Mouse (Mus musculus) liver, embryonic 14.5 days (tissue): ENCODE data around the gene Gucy2d. TPM values are rescaled to one million over a fixed set of nuclear protein-coding genes. Genes with fewer than 3 reads are reported as not detected.

Source experiments
- ATAC-seq: fragments of 200-750 bp; cut with Nextera tagmentation; 2 replicates; pipeline ENCODE4 v1.8.0; 2017; ENCODE audit warnings: moderate number of reproducible peaks, mild to moderate bottlenecking, moderate library complexity; ENCODE audit not compliant: insufficient read depth
- DNase-seq, 3 experiments: peaks; one replicate each; pipeline ENCODE4 v3.0.0-alpha.2; 2012 to 2013; ENCODE audit warnings: low read depth in 3 of 3, low spot score in 3 of 3
- H3K27ac ChIP-seq: fragments of 300-500 bp; sonication (generic); 2 replicates; pipeline ENCODE4 v1.5.1; 2014; ENCODE audit warnings: moderate library complexity, mild to moderate bottlenecking, control low read depth, inconsistent platforms
- H3K27me3 ChIP-seq: fragments of 300-500 bp; sonication (generic); 2 replicates; pipeline ENCODE4 v1.6.1; 2014; ENCODE audit warnings: mild to moderate bottlenecking, low read length, moderate library complexity; ENCODE audit not compliant: control insufficient read depth, insufficient read depth
- H3K36me3 ChIP-seq: fragments of 300-500 bp; sonication (generic); replicated peaks from 2 replicates; pipeline ENCODE4 v1.6.1; 2014; ENCODE audit warnings: low read depth; ENCODE audit not compliant: control insufficient read depth, insufficient read depth
- H3K4me1 ChIP-seq, 2 experiments: fragments of 200-500 bp in 1 of 2; fragments of 300-500 bp in 1 of 2; sonication (generic) in 1 of 2; replicated peaks; 2 replicates each; pipeline ENCODE4 v1.6.1; 2012 to 2014; ENCODE audit warnings: antibody characterized with exemption in 1 of 2, inconsistent platforms in 1 of 2, low read length in 1 of 2; ENCODE audit not compliant: control insufficient read depth in 2 of 2, insufficient read depth in 2 of 2
- H3K4me2 ChIP-seq: fragments of 300-500 bp; sonication (generic); 2 replicates; pipeline ENCODE4 v1.6.1; 2014; ENCODE audit warnings: low read depth, mild to moderate bottlenecking, control low read depth, moderate library complexity
- H3K4me3 ChIP-seq, 2 experiments: fragments of 200-500 bp in 1 of 2; fragments of 300-500 bp in 1 of 2; sonication (generic) in 1 of 2; 2 replicates each; pipeline ENCODE4 v1.5.1; 2012 to 2014; ENCODE audit warnings: low read depth in 2 of 2, low read length in 2 of 2, mild to moderate bottlenecking in 2 of 2, control low read depth in 1 of 2, inconsistent platforms in 1 of 2, moderate library complexity in 1 of 2; ENCODE audit not compliant: insufficient read depth in 1 of 2
- H3K9ac ChIP-seq: fragments of 300-500 bp; sonication (generic); replicated peaks from 2 replicates; pipeline ENCODE4 v1.6.1; 2014; ENCODE audit warnings: mild to moderate bottlenecking, control low read depth, moderate library complexity
- H3K9me3 ChIP-seq: fragments of 300-500 bp; sonication (generic); 2 replicates; pipeline ENCODE4 v1.6.1; 2016; ENCODE audit warnings: low read length, mixed read lengths; ENCODE audit not compliant: control insufficient read depth
- CTCF ChIP-seq: IDR thresholded peaks from 2 replicates; pipeline ENCODE4 v1.5.1; 2016; ENCODE audit warnings: antibody characterized with exemption, low read depth, control low read depth
- EP300 ChIP-seq: IDR thresholded peaks from 2 replicates; pipeline ENCODE4 v1.6.1; 2016; ENCODE audit warnings: antibody characterized with exemption, low read depth
- WGBS: fragments of 180-500 bp; shearing (Covaris S2); extraction: QIAGEN DNeasy Blood & Tissue Kit; methylation state at CpG from one replicate; pipeline ENCODE4 v1.1.7; 2014; ENCODE audit not compliant: insufficient replicate concordance; 5-methylcytosine and 5-hydroxymethylcytosine counted together
- polyA plus RNA-seq, 2 experiments: library from polyadenylated mRNA; depleted of rRNA in 1 of 2; stranded (reverse) in 1 of 2; unstranded in 1 of 2; fragments of >200 nt; fragmentation: Nextera tagmentation in 1 of 2; extraction: Ambion mirVana in 1 of 2; gene quantifications; 2 replicates each; pipeline versions ENCODE4 v1.2.1 to v1.2.3; 2012 to 2014

Gene Gucy2d
- polyA plus RNA-seq, 2 experiments = not detected

DNA sequence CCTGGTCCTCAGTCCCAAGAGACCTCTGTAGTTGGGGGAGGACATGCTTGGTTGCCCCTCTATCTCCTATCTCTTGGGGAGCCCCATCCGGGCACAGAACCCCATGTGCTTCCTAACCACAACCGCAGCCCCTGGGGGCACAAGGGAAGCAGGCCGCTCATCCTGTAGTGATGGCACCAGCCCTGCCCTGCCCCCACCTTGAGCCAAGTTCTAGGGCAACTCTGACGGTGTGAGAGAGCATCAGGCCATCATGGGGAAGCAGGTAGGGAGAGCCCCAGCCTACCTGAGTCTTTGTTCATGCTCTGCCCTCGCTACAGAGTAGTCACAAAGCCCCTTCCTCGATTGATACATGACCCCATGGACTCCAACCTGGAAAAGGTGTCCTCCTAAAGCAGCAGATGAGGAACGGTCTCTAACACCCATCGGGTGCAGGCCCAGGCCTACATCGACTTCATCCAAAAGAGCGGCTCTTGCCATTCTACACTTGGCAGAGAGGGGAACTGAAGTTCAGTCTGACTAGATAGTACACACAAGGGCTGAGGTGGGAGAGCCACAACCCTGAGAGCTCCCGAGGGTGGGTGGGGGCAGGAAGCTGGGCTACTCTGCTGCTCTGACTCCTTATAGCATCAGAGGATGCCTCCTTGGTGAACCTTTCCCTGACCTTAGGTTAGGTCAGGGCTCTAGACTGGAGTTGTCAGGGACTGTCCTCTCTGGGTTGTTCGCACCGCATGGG is 48.3 kb downstream of the Gucy2d start:
- 54% methylated on average over 13 of the region's 13 CpGs for WGBS
- TF ChIP-seq EP300 (no peak), CTCF (no peak)
- H3K9ac ChIP-seq = no peak overlapping the region
- DNase-seq (no peak), ATAC-seq (no peak; the same call in 1 of the 2 replicates)
- no peaks in the 10 kb centered on the region; a peak in 1 of 4 replicates for H3K4me1 ChIP-seq
- H3K27me3 ChIP-seq = peaks cover 18% of the 10 kb centered on the region
- no peaks in the 10 kb centered on the region for H3K9me3 ChIP-seq
- no peak overlapping the region for H3K4me3 ChIP-seq
- no peak overlapping the region for H3K4me2 ChIP-seq
- H3K27ac ChIP-seq = no peak overlapping the region
- no peaks in the 10 kb centered on the region for H3K36me3 ChIP-seq

- ATAC-seq (no peak), DNase-seq (no peak)
- Histone ChIP-seq H3K9me3 (no peaks in the 10 kb centered on the region), H3K4me3 (peak within 1 kb of the TSS; percentile 47), H3K27ac (no peak within 1 kb of the TSS), H3K36me3 (no peaks in the 10 kb centered on the region), H3K4me1 (no peaks in the 10 kb centered on the region; a peak in 1 of 4 replicates), H3K4me2 (peak within 1 kb of the TSS; percentile 57), H3K27me3 (peaks cover 18% of the 10 kb centered on the region), H3K9ac (no peak within 1 kb of the TSS)
- no peak for TF ChIP-seq EP300
- TF ChIP-seq CTCF = no peak
- 40% methylated on average over 6 of the region's 6 CpGs for WGBS
These were observed 48.9 kb downstream of the Gucy2d start, which contains the start of gene Lrrc32 for GRCm38 (mm10) chr7:98489131-98489530. Lrrc32 (plus strand) TSS chr7:98489283.

GRCm38 (mm10) chr7:98489623-98490084 is 49.4 kb downstream of the Gucy2d start:
- Histone ChIP-seq H3K27me3 (peaks cover 18% of the 10 kb centered on the region), H3K9ac (no peak overlapping the region), H3K4me2 (peak overlapping the region; percentile 57), H3K27ac (no peak overlapping the region), H3K9me3 (no peaks in the 10 kb centered on the region), H3K36me3 (no peaks in the 10 kb centered on the region), H3K4me1 (peaks cover 0 to 3% of the 10 kb centered on the region in 2 experiments; a peak in 2 of 4 replicates), H3K4me3 (peak overlapping the region; percentile 47)
- under 1% methylated on average over 50 of the region's 50 CpGs for WGBS
- DNase-seq (peak in 2 of 3 experiments; percentile 22 to 27), ATAC-seq (peak; percentile 48; the same call in 1 of the 2 replicates)
- no peak for TF ChIP-seq CTCF
- TF ChIP-seq EP300 = no peak

GRCm38 (mm10) chr7:98490328-98490727 is 50.1 kb downstream of the Gucy2d start:
- Histone ChIP-seq H3K27ac (no peak overlapping the region), H3K27me3 (peaks cover 18% of the 10 kb centered on the region), H3K9ac (no peak overlapping the region), H3K4me1 (peaks cover 0 to 3% of the 10 kb centered on the region in 2 experiments; a peak in 2 of 4 replicates), H3K4me3 (peak overlapping the region; percentile 46 to 47), H3K4me2 (peak overlapping the region; percentile 57), H3K36me3 (no peaks in the 10 kb centered on the region), H3K9me3 (no peaks in the 10 kb centered on the region)
- ATAC-seq (no peak), DNase-seq (no peak)
- 47% methylated on average over 4 of the region's 4 CpGs for WGBS
- TF ChIP-seq CTCF (no peak), EP300 (no peak)

DNA sequence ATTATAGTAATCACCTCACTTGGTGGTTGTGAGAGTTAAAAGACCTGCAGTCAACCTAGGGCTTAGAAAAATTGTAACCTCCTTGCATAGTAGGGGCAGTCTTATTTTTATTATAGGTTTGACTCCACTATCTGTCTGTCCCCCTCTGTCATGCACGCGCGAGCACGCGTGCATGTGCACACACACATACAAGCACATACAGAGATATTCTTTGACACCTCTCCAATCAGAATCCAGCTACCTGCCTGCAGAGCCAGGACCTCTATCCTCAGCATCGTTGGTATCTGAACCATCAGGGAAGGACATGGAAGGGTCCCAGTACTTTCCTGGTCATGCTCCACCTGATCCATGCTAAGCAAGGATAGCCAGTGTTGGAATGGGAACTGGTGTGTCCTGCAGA is 50.7 kb downstream of the Gucy2d start:
- H3K4me1 ChIP-seq = peaks cover 0 to 3% of the 10 kb centered on the region in 2 experiments; a peak in 2 of 4 replicates
- ATAC-seq = no peak
- no peak for DNase-seq
- no peaks in the 10 kb centered on the region for H3K9me3 ChIP-seq
- no peak for TF ChIP-seq CTCF
- TF ChIP-seq EP300 = no peak
- H3K27ac ChIP-seq = no peak overlapping the region
- H3K36me3 ChIP-seq = no peaks in the 10 kb centered on the region
- peak overlapping the region; percentile 31; the same call in 1 of the 2 replicates for H3K4me2 ChIP-seq
- 85% methylated on average over 6 of the region's 6 CpGs for WGBS
- H3K9ac ChIP-seq = 0 out of 2 replicates have a peak overlapping the region, but pooled peaks have one; percentile 9
- peak overlapping the region; percentile 46 to 47 for H3K4me3 ChIP-seq
- H3K27me3 ChIP-seq = peaks cover 18% of the 10 kb centered on the region
